Mouse (Mus musculus) WW6 (cell line): ENCODE measurements around the gene Rapgef2.
"Not testable (repeated sequence)": the region's sequence is repeated elsewhere in the genome, so short reads cannot be mapped to it uniquely, and the experiment has no call there.

Experiments
- DNase-seq: peaks from one replicate; pipeline ENCODE4 v3.0.0-alpha.2; 2013; ENCODE audit warnings: low read depth, low spot score

Rapgef2 gene

DNA sequence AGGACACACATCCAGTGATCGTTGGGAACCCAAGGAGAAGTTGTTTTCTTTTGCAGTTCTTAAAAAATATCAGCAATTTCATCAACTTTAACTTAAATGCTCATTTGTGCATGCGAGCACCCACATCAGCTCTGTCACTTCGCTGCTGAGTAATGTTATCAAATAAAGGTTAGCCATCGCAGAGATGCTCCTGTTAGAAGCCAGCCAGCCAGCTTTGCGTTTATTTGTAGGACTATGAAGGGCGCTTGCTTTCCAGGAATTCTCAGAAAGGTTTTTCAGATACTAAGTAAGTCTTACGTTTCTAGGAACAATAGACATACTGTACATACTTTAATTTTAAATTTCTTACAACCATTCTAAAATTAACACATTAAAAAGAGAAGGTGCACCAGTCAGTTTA lies 185.5 kb downstream of the Rapgef2 start:
- DNase-seq: no peak

DNA sequence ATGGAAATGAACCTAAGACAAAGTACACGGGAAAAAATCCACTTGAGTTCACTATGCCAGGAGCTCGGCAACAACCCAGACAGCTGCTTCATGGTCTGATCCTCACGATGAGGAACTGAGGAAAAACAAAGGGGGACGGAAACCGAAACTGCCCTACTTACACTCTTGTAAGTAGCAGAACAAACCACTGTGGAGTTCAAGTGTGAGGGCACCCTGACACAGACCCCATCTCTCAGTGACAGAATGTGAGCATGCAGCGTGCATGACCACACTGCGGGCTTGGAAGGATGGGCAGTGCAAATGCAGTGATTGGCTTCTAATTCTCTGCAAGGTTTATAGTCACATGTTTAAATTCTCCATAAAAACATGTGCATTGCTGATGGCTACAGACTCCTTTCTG lies 197.2 kb downstream of the Rapgef2 start:
- no peak for DNase-seq

DNA sequence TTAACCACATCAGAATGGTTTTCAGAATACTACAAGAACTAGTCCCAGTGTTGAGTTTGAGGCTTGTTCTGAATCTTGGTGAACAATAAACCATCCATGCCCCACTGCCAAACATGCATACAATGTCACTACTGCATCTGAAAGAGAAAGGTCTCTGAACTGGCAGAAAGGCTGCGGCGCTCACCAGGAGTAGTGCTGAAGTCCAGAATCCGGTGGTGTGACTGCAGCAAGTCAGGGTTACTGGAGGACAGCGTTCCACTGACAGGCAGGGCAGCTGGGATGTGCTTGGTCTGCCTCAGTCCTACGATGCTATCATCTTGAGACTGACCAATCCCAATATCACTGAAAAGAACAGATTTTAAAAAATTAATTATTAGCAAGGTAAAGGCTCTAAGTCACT lies 197.9 kb downstream of the Rapgef2 start:
- no peak for DNase-seq

DNA sequence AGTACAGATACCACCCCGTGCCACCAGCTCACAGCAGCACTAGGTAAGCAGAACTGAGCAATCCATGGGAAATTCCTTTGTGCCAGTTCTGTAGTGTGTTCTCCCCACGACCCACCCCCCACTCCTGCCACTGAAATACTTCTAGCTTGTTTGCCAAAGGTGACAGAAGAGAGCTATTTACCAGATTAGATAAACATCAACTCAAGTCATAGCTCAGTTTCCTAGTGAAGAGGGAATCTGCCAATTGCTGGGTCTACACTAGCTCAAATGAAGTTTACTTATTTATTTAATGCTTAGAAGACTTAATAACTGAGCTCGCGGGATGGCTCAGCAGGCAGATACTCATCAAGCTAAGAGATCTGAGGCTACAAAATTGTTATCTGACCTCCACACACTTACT lies 200.0 kb downstream of the Rapgef2 start:
- DNase-seq: no peak

DNA sequence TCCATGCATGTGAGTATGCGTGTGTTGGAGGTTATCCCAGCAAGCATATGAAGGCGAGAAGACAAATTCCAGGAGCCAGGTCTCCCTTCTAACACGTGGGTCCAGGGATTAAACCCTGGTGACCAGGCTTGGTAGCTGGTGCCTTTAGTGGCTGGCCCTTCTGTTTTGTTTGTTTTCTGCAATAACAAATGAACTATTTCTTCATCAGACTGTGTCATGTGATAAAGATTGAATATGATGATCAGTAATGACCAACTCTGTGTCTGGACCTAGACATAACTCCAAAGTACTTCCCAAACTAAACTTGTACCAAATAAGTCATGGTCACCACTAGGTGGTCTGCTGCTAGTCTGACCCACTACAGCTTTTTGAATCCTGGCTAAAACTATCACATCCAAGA lies 202.4 kb downstream of the Rapgef2 start:
- no peak for DNase-seq

DNA sequence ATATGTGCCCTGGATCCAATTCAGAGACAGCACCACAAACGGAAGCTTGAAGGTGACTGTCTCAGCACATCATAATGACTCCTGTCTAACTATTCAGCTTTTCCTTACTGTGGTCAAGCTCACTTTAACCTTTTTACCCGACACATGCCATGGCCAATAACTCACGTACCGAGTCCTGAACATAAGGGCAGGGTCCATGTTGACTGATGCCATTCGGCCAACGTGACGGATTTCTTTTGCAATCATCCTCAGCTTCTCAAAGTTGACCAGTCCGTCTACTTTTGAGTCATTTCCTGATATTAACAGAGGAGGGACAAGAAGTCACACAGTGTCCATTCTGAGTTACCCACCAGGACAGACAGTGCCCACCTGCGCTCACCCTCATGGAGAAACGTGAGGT lies 203.3 kb downstream of the Rapgef2 start:
- DNase-seq: no peak

DNA sequence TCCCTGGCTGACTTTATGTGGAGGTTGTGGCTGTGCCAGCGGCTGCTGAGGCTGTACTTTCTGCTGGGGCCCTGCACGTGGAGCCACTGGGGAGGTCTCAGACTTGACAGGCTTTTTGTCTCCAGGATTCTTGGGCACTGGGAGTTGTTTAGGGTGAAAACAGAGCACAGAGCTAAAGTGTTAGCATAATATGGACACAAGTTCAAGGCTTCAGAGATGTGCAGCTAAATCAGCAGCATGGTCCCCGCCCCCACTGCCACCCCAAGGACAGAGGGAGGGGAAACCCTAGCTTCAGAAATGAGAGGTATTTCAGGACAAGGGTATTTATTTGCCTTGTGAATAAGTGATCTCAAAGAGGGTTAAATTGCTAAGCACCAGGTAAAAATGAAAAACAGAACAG lies 207.2 kb downstream of the Rapgef2 start:
- no peak for DNase-seq

DNA sequence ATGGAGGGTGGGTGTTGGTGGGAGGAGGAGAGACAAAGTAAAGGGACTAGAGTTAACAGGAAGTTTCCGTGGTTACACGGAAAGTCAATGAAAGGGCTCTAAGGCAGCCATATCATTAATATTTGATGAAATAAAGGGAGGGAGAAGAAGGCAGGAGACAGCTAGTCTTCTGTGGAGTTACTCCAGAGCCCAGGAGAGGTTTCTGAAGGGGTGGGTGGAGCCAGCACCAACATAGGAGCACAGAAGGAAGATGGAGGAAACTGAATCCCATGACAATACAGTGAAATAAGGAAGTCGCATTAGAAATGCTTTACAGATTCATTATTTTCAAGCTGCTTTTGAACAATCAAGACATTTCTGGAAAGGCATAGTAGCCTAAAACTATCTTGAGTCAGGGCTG lies 211.3 kb downstream of the Rapgef2 start:
- DNase-seq: no peak

DNA sequence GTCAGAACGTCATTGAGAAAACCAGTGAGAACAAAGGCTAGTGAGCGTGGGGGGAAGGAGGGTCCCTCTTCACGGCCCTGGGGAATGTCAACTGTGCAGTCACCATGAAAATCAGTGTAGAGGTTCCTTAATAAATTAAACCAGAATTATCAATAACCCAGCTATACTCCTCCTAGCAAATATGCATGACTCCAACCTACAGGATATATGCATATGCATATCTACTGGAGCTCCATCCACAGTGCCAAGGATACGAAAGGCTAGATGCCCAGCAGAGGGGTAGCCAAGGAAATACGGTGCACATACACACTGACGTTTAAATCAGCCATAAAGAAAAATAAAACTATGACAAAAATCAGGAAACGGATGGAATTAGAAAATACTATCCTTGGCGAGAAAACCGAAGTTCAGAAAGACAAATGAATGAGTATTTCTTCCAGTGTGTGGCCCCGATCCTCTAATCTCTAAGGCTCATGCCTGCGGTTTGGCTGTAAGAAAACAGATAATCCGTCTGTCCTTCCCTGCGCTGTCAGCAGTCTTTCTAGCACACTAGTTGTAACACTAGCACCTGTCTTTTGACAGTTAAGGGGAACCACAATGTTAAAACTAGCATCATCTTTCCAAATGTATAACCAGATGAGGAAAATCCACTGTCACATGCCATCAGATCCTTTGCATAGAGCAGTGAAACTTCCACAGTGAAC lies 212.6 kb downstream of the Rapgef2 start:
- DNase-seq: no peak

DNA sequence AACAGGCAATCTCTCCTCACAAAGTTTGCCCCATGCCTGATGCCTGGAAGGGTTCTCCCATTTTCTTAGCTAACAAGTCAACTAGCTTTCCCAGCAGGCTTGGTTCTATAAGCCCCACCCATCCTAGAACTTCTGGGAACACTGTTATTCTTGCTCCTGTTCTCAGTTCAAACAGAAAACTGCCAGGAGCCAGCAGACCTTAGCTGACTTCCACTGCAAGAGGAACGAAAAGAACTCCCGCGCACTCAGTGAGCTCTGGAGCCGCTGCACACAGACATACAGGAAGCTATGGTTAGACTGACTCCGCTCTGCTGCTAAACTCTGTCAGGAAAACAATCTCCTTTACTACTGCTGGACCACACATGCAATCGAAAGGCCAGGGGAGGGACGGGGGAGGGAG lies 214.8 kb downstream of the Rapgef2 start:
- DNase-seq: peak; percentile 4

DNA sequence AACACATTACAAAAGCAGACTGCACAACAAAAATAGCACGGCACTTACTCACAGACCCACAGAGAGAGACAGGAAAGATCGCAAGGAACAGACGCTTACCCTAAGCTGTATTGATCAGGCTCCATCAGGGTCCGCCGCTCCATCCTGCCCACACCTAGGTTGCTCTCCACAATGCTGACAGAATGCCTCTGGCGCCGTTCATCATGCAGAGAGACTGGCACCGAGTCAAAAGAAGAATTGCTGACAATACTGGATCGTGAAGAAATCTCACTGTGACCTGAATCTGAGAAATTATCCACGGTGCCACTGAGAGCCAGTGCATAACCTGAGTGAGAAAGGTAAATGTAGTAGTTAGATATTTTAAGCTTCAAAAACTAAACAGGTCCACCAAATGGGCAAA lies 216.4 kb downstream of the Rapgef2 start:
- no peak for DNase-seq

DNA sequence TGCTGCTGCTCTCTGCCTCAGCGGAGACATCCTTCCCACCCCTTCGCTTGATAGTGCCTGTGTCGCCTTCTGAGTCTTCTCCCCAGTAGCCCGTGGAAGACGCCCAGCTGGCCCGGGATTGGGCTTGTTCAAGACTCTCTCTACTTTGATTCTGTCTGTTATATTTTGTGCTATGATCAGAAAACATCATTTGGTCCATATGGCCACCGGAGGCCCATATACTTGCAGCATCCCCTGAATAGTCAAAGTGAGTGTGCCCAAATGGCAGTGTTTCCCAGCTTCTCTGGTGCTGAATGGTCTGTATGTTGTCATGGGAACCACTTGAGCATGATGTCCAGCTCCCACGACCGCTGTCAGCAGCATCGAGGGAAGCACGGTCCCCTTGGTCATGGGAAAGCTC lies 217.3 kb downstream of the Rapgef2 start:
- DNase-seq: no peak

DNA sequence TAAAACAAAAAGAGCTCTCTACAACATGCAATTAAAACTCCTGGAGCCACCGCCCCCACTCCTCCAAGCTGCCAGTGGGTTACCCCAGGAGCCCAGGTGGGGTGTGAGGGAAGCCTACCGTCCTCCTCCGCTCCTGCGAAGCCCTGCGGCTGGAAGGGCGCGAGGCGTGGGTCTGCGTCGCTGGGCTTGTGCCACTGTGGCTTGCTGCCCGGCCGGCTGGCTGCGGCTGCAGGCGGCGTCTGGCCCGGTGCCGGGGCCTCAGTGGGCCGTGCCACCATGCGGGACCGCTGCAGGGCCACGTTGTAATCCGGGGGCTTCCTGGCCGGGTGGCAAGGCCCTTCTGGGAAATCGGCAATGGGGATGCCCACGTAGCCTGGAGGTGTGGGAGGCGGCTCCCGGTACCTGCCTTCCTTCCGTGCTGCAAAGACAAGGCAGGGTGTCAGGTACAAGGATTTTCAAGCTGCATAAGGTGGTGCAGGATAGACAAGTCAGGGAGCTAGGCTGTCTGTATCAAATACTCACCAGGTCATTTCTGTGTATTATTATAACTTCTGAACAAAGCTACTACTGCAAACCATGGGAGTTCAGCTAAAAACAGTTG lies 219.8 kb downstream of the Rapgef2 start:
- peak; percentile 11 for DNase-seq

DNA sequence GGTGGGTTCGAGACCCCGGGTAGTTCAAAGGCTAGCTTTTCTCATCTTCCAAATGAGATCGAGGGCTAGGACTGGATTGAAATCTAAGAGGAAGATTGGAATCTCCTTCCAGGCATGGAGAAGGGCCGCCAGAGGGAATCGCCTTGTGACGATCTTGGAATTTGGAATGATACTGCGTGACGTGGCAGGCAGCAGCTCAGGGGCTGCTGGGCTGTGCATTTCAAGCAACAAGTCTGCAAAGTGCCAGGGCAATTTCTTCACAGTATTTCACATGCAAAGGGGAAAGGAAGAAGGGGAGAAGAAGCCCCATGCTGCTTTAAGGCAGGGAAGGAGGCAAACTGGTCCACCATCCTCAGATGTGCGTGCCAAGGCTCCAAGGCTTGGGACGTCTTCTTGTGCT lies 222.2 kb downstream of the Rapgef2 start:
- no peak for DNase-seq

DNA sequence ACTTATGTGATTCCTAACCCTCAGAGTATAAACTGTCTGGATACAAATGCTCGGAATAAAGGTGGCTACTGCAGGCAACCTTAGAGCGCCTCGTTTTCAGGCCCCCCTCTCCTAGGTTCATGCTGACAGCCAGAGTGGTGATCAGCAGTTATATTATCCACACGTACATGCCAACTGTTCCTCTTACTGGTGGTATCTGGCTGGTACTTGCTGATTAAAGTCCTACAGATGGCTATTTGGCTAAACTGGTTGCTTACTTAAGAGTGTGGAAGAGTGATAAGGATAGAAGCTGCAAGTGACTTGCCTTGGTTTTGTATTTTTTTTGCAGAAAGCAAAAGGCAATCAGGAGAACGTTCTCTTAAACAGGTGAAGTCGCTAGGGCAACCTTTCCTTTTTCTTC lies 224.9 kb downstream of the Rapgef2 start:
- DNase-seq: no peak

DNA sequence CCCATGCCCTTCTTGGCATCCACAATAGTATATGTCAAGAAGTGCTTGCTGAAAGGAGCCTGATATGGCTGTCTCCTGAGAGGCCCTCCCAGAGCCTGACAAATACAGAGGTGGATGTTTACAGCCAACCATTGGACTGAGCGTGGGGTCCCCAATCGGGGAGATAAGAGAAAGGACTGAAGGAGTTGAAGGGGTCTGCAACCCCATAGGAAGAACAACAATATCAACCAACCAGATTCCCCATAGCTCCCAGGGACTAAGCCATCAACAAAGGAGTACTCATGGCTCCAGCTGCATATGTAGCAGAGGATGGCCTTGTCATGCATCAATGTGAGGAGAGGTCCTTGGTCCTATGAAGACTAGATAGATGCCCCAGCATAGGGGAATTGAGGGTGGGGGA lies 227.8 kb downstream of the Rapgef2 start:
- DNase-seq: not testable (repeated sequence)

DNA sequence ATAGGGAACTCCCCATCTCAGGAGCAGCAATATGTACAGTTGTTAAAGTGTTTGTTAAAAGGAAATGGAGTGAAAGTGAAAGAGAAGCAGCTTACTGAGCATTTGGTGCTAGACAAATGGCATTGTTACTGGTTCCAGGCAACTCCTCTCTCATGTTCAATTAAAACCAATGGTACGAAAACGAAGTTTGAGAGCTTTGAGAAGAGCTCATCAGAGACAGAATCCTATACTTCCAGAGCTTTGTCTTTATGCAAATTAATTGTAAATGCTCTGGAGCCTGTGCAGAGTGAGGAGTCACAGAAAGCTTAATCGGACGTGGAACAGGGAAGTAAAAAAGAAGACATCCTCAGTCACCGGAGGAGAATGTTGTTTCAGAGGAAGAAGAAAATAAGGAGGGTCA lies 241.1 kb downstream of the Rapgef2 start:
- DNase-seq: no peak

DNA sequence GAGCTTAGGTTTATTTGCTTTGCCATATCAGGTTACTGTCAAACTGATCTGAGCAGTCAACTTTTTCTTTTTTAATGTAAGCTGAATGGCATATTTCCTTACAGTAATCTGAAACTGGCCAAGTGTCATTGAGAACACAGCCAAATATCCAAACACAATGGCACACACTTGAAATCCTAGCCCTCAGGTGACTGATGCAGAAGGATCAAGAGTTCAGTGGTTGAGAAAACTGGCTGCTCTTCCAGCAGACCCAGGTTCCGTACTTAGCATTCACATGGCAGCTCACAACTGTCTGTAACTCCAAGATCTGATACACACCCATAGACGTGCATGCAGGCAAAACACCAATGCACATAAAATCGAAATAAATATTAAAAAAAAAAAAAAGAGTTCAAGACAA lies 243.3 kb downstream of the Rapgef2 start:
- no peak for DNase-seq

DNA sequence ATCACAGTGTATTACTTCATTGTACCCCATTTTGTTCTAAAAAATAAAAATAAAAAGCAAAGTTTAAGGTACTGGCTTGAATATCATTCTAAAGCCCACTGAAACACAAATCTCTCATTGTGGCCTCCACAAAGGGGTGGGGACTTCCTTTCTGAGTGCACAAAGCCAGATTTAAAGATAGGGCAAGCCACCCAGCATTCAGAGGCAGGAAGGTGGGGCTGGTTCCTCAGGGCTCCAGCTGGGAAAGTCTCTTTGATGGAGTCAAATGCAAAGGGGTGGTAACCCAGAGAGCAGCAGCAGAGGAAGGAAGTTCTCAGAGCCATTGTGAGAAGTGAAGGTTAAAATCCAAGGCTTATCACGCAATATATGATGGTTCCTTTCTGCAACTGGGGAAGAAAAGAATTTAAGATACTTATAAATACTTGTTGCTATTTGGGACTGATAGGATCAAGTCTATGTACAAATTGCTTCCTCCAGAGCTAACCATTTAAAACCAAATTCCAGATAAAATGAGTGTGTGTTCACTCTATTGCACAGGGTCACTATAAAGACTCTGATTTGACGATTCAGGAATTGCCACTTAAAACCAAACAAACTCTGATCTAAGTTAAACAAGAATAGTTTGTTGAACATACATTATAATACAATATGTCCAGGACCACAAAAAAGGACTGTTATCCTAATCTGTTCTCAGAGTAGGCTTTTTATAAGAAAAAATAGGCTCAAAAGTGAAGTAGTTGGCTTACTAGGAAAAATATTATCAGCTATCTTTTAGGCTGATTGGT lies 246.5 kb downstream of the Rapgef2 start:
- DNase-seq: peak; percentile 61

DNA sequence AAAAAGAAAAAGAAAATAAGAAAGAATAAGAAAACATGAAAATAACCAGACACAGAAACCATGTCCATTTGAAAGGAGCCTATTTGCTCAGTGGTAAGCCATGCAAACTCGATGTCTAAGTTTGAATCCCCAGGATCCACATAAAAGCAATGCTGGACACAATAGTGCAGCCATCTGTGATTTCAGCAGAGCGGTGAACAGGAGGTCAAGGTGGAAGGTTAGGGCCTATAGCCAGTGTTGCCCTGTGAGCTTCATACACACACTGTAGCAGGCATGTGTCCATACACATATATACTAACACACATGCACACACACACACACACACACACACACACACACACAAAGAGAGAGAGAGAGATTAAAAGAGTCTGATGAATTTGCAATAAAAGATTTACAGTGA lies 247.3 kb downstream of the Rapgef2 start:
- no peak for DNase-seq

DNA sequence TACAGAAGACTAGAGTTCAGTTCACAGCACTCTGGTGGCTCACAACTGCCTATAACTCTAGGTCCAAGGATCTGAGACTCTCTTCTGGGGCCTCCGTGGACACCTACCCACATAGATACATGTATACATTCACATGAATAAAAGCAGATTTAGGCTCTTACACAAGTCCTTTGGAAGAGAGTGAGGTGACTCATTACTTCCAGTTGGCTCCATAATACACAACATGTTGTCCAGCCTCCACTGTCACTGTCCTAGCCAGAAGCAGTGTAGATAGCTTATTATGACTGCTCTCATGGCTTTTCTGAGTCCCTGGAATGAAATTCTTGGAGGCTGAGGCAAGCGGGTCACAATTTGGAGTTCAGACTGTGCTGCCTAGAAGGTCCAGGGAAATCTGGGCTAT lies 251.9 kb downstream of the Rapgef2 start:
- no peak for DNase-seq

DNA sequence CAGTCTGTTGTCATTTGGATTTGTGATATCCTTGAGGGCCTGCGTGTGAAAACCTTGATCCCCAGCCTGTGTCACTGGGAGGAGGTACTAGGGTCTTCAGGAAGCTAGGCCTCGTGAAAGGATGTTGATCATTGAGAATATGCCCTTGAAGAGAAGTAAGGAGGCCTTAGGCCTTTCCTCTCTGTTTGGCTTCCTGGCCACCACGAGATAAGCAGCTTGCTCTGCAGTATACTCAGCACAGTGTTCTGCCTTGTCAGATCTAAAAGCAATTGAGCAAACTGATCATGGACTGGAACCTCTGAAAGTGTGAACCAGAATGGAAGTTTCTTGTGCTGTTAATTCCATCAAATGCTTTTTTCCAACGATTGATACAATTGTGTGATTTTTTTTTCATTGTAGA lies 255.5 kb downstream of the Rapgef2 start:
- DNase-seq: no peak
